Mouse (Mus musculus) gastrocnemius, postnatal 10 days (tissue): ENCODE data around the gene Pax3. TPM values are rescaled to one million over a fixed set of nuclear protein-coding genes. Genes with fewer than 3 reads are reported as not detected.

Source experiments
- DNase-seq: peaks from one replicate; pipeline ENCODE4 v3.0.0; 2021; ENCODE audit warnings: mixed read lengths
- total RNA-seq, 2 experiments: library from RNA; stranded (reverse); gene quantifications; 2 replicates each; pipeline ENCODE4 v1.2.3; 2021

Gene Pax3
- total RNA-seq, 2 experiments from 2014 or later: 0.07 TPM; not detected in 1

- DNase-seq: no peak
Measured at GRCm38 (mm10) chr1:78171671-78172070, 25.3 kb downstream of the Pax3 start.

DNA sequence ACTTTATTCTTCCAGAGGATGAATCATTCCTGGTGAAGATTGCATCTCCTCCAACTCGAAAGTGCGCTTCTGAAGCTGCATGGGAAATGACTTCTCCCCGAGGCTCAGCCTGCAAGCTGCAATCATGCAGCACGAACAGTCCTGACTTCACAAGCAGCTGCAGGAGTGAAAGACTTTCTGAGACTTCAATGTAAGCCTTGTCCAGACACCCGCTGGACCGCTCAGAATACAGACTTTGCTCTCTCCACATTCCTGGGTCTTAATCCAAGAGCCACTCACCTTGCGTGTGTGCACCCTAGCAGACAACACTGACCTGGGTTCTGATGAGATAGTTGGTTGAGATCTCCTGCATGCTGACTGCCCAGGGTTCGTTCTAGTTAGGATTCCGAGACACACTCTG lies 26.2 kb downstream of the Pax3 start:
- DNase-seq: no peak

DNA sequence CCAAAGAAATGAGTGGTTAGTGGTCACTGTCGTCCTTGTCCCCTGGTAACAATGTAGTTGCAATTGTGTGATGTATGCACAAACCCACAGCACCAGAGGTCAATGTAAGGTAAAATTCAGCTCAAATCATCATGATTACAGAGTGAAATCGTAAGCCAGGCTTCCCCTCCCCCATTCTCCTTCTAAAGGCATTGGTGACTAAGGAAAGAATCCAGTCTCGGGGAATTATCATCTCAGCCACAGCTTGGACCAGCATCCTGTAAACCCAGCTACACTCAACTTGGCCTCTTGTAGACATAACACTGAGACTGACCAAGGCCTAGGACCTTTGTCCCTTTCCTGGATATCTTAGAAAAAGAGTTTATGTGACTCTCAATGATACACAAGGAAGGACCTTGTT lies 28.1 kb downstream of the Pax3 start:
- DNase-seq: no peak

DNA sequence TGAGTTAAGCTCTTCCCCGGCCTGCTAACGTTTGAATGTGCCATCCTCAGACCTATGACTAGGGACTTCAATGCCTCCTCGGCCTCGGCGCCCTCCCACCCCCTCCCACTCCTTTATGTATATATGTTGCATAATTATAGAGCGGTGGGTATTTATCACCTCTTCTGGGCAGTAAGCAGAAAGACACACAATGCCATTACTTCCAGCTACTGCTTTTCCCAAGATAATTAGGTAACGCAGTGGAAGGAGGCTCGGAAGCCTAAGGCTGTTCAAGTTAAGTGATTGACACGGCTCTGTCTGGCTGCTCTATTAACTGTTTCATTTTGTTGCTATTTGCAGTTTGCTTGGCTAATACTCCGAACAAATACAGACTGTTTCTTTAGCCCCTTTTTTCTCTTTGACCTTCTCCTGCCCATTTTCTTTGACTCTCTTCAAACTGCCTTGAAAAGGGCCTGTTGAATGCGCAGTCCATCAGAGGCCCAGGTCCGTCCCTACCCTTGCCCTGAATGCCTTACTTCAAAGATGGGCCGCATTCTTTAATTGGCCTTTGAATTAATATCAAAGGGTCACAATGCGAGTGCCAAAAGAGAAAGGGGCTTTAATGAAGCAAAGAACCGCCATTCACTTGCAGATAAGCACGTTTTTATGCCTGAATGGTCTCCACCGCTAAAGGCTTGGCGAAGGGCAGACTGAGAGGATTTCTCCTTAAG lies 29.2 kb downstream of the Pax3 start:
- DNase-seq: no peak

- no peak for DNase-seq
Measured at GRCm38 (mm10) chr1:78161745-78162144, 35.2 kb downstream of the Pax3 start.

DNA sequence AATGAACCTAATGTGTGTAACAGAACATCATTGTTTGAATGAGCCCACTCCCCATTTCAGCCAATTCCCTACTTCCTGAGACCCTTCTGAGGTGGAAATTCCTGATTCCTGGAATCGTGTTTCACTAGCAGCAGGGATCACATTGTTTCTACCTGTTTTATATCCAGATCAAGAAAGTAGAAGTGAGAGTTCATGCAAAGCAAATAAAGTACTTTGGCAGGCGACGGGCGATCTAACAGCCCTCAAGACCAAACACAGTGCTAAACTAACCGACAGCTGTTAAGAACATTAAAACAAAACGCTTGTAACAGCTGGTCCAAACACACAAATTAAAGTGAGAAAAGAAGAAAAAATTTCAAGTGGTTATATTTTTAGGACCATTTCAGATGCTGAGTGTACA lies 39.0 kb downstream of the Pax3 start:
- DNase-seq: no peak

DNA sequence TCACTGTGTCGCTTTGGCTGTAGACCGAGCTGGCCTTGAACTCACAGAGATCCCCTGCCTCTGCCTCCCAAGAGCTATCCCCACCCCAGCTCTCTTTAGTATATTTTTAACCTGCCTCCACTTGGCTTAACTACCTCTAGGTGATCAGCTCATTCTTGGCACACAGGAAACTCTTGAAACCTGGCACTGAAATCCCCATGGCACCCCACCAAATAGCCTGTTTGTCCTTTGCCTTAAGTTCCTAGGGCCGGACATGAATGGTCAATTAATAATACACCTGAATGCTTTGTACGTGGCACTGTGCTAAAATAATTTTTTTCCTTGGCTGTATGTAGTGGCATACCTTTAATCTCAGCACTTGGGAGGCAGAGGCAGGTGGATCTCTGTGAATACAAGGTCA lies 41.1 kb downstream of the Pax3 start:
- no peak for DNase-seq

DNA sequence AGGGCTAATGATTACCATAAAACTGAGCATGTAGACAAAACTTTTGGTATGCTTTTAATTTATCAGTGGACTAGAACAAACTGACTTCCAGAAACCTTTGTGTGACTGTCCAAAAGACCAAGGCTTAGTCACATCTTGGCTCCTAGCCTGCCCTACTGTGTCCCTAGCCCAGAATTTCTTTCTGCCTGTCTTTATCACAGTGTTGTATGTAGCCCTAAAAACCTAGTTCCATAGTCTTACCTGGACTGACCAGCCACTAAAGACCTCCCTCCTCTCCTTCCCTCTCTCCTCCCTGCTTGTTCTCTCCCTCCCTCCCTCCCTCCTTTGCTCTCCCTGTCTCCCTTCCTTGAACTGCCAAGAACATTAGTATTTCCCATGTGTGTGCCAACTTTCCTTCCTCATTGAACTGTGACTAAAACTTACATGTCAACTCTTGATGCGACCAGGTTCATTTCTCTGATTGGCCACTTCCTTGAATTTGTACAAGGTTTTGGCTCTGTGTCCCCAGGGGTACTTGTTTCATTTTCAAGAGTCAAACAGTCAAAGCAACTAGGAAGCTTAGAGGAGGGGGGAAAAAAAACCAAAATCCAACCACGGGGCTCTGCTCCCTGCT lies 48.8 kb downstream of the Pax3 start:
- no peak for DNase-seq

- DNase-seq: no peak
Measured at GRCm38 (mm10) chr1:78143403-78143802, 53.5 kb downstream of the Pax3 start.

DNA sequence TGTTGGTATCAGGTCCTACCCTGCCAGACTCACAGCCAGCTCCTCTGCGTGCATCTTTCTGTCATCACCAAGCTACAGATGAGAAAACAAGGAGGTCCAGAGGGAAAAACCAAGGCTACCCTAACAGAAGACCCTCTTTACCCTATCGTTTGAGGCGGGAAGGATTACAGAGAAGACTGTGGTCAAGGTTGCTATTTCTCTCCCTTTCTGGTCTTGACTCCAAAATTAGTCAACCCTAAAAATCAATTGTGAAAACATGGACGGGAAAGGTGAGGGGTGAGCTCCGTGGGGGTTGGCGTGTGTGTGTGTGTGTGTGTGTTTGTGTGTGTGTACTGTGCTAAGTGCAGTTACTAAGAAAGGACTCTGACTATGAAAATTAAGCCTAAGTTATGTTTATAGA lies 54.0 kb downstream of the Pax3 start:
- DNase-seq: no peak

- no peak for DNase-seq
Measured at GRCm38 (mm10) chr1:78141741-78142501, 55.0 kb downstream of the Pax3 start.

- no peak for DNase-seq
Measured at GRCm38 (mm10) chr1:78141314-78141713, 55.6 kb downstream of the Pax3 start.

DNA sequence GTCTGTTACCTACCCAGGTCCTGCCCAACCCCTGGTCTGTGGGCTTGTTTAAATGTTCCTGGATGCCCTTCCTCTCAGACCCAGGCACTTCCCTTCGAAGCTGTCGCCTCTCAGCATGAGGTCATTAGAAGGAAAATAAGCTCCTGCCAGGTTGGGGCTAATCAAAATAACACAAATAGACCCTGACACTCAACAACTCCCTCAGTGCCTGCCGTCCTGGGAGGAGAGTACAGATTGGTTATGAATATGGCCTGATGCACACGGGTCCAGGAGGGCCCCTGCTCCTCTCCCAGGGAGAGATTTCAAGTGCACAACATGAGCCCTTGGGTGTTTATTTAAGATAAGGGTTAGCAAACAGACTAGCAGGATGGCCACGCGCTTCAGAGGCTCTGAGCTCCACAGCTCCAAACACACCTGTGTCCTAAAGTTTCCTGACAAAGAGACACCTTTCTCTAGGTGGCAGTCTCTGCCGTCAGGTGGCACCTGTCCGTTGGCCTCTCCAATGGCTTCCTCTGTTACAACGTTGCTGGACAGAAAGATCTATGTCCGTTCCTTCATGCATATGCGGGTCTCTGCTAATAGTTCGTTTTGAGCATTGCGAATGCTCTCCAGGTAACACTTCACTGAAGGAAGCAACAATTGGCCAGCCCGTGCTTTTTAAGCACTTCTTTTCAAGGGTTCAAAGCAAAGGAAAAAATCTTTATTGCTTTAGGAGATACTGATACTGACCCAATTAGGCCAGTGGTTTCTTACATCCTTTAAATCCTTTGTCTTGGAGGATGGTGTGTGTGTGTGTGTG lies 56.2 kb downstream of the Pax3 start:
- no peak for DNase-seq

DNA sequence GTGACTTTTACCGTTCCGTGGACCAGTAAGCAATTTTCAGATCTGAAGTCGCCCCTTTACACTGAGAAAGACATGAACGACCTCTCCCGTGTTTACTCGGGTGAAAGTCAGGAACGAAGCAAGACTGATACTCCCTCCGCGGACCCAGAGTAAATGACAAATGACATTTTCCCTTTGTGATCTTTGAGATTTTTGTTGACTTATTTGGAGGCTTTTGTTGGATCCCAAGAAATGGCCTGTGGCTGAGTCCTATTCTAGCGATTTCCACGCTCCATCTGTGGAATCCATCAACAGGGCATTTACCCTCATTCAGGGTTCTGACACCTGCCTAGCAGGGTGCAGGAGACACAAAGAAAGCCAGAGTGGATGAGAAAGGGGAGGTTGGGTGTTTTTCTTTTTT lies 57.6 kb downstream of the Pax3 start:
- DNase-seq: no peak

DNA sequence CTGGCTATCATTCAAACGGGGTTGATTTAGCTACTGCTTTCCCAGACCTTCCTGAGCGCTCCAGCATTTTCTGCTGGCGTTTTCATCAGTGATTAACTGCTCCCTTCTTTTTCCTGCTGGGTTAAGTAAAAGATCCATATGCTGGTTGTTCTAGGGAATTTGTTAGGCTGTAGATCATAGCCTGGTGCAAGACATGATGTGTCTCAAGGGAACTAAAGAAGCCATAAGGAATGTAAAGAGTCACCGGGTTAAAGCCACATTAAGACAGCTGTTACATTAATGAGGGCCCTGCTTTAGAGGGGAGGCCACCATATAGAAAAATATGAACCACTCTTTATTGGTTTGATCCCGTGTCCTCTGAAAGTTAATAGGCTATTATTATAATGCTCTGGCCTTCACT lies 67.7 kb downstream of the Pax3 start:
- DNase-seq: no peak

- no peak for DNase-seq
Measured at GRCm38 (mm10) chr1:78119899-78120560, 76.9 kb downstream of the Pax3 start.

GRCm38 (mm10) chr1:78116046-78116445 lies 80.9 kb downstream of the Pax3 start:
- no peak for DNase-seq

DNA sequence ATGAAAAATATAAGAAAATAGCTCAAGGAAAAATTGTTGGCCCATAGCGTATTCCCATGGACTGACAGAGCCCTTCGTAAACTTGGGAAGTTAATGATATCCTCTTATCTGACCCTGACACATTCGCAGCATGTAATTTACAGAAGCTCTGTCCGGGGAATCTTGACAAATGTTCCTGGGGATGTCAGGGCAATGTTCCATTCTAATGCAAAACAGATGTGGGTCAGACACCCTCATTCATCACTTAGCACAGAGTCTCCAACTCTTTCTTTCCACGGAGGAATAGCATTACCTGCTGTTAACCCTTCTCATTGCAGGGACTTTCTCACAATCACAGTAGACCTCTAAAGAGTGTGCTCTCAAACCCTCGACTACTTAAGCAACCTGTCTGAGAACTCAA lies 86.6 kb downstream of the Pax3 start:
- DNase-seq: no peak

DNA sequence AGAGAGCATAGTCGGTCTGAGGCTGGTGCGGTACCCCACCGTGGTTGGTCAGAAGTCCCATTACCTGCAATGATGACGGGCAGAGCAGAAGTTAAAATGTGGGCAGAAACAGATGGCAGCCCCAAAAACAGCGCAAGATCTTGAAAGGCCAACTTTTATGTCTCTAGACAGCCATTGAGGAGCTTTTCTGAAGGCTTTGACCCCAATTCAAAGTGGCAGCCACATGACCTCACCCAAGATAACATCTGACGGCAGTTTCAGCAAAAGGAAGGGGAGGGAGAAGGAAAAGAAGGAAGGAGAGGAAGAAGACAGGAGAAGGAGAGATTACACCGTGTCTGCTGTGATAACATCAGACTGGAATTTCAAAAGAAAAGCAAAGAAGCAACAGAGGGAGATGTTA lies 93.4 kb downstream of the Pax3 start:
- no peak for DNase-seq

- no peak for DNase-seq
Measured at GRCm38 (mm10) chr1:78093619-78094018, 103.3 kb downstream of the Pax3 start.

DNA sequence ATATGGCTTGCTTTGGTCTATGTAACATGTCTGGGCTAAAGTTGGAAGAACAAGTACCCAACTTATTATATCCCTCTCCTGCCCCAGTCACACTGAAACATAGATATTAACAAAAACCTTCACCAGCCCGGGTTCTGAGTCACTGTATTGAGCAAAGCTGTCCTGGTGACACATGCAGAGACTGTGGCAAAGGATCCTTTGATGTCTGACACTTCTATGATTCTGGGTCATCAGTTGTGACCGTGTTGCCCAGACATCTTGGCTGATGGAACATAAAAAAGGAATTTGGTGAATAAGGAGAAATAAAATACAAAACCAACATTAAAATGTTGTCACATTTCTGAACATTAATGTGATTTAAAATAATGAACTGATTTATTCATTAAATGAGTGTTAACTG lies 108.3 kb downstream of the Pax3 start:
- no peak for DNase-seq

GRCm38 (mm10) chr1:78081761-78082160 lies 115.2 kb downstream of the Pax3 start:
- DNase-seq: no peak
